Mouse (Mus musculus) heart, embryonic 10.5 days (tissue): ENCODE data around the gene Cel. TPM values are rescaled to one million over a fixed set of nuclear protein-coding genes. Genes with fewer than 3 reads are reported as not detected.
A peak's percentile ranks its signal among the peaks of the same experiment; 100 is the strongest.

Source experiments
- DNase-seq: peaks from one replicate; pipeline ENCODE4 v3.0.0-alpha.2; 2017; ENCODE audit warnings: low spot score
- H3K27ac ChIP-seq: fragments of 300-500 bp; sonication (generic); 2 replicates; pipeline ENCODE4 v1.5.1; 2016; ENCODE audit warnings: mild to moderate bottlenecking
- H3K27me3 ChIP-seq: fragments of 300-500 bp; sonication (generic); 2 replicates; pipeline ENCODE4 v1.6.1; 2016; ENCODE audit warnings: mild to moderate bottlenecking; ENCODE audit not compliant: poor library complexity, insufficient read depth, severe bottlenecking
- H3K36me3 ChIP-seq: fragments of 300-500 bp; sonication (generic); 2 replicates; pipeline ENCODE4 v1.6.1; 2016; ENCODE audit warnings: mild to moderate bottlenecking, moderate library complexity
- H3K4me1 ChIP-seq: fragments of 300-500 bp; sonication (generic); 2 replicates; pipeline ENCODE4 v1.6.1; 2016; ENCODE audit warnings: mild to moderate bottlenecking
- H3K4me3 ChIP-seq: fragments of 300-500 bp; sonication (generic); 2 replicates; pipeline ENCODE4 v1.5.1; 2016; ENCODE audit warnings: mild to moderate bottlenecking, moderate library complexity
- H3K9me3 ChIP-seq: fragments of 300-500 bp; sonication (generic); 2 replicates; pipeline ENCODE4 v1.6.1; 2016; ENCODE audit warnings: mild to moderate bottlenecking, moderate library complexity
- WGBS: fragments of 180-500 bp; shearing (Covaris S2); methylation state at CpG from one replicate; pipeline ENCODE4 v1.1.7; 2016; 5-methylcytosine and 5-hydroxymethylcytosine counted together
- polyA plus RNA-seq: library from polyadenylated mRNA; unstranded; fragments of >200 nt; fragmentation: Nextera tagmentation; extraction: Ambion mirVana; gene quantifications from 2 replicates; pipeline ENCODE4 v1.2.1, GENCODE M21; 2016

Cel gene
- polyA plus RNA-seq, 1 experiment from 2014 or later = not detected

DNA sequence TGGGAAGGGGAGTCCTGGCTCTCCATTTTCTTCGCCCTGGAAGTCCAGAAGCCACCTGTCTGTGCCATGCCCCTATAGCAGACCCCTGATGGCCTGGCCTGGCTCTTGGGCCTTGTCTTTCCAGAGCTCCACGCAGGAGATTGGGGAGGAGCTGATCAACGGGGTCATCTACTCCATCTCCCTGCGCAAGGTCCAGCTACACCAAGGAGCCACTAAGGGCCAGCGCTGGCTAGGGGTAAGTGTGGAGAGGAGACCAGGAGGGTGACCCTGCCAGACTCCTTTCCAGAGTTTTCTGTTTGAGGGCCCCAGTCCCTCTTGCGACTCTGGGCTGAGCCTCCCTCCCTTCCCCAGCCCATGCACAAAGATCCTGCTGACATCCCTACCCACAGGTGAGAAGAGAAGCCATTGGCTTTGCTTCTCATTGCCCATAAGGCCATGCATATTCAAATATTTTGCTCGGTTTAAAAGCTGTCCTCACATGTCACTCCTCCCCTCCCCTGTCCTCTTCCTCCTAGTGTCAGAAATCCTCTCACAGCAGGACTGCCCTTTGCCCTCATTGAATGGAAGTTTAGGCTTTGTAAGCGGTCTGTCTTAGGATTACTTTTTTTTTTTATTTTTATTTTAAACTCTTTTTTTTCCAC is 22.5 kb downstream of the Cel start:
- no peak for DNase-seq
- Histone ChIP-seq H3K9me3 (no peaks in the 10 kb centered on the region), H3K4me3 (no peak overlapping the region), H3K27ac (no peak overlapping the region), H3K4me1 (peaks cover 41% of the 10 kb centered on the region), H3K27me3 (peaks cover 5% of the 10 kb centered on the region; the same call in 1 of the 2 replicates), H3K36me3 (peaks cover 36% of the 10 kb centered on the region)
- 75% methylated on average over 8 of the region's 8 CpGs for WGBS

DNA sequence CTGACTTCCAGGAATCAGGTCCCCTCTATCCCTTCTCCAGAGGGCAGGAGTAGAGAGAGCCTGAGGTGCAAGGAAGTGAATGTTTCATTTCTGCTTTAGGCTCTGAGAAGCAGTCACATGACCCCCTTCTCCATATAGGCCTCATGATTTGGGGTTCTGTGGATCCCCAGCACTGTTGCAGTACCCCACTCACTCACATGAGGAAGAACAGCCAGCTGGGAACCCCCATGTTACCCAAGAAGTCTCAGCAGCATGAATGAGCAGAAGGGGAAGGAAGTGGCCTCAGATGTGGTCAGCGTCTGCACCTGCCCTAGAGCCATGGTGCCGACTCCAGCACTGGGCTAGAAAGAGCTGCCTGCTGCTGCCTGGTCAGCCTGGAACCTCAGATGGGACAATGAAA is 23.3 kb downstream of the Cel start:
- peaks cover 49% of the 10 kb centered on the region for H3K4me1 ChIP-seq
- WGBS = 75% methylated on average over 2 of the region's 2 CpGs
- H3K27ac ChIP-seq = 0 out of 2 replicates have a peak overlapping the region, but pooled peaks have one; percentile 63

DNA sequence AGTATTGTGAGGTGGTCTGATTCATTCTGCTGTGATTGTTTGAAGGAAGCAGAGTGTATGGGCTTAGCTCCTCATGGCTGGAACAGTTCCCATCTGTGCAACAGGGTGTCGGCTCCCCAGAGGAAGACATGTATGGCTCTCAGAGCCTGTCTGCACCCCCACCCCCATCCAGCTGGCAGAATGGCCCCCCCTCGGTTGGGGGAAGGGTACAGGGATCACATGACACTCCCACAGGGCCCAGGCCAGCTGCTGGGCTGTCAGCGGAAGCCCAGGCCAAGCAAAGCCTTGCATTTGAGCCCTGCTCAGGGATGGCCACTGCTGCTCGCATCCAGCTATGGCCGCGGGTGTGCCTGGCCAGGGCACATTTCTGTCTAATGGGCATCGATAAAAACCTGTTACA is 24.0 kb downstream of the Cel start:
- Histone ChIP-seq H3K27ac (peak overlapping the region; percentile 63; the same call in 1 of the 2 replicates), H3K9me3 (no peaks in the 10 kb centered on the region), H3K4me3 (no peak overlapping the region), H3K27me3 (peaks cover 5% of the 10 kb centered on the region; the same call in 1 of the 2 replicates), H3K36me3 (peaks cover 21% of the 10 kb centered on the region), H3K4me1 (peaks cover 56% of the 10 kb centered on the region)
- no peak for DNase-seq
- 53% methylated on average over 7 of the region's 7 CpGs for WGBS

More for the DNA sequence above, 23.3 kb downstream of the Cel start:
- peaks cover 29% of the 10 kb centered on the region for H3K36me3 ChIP-seq
- DNase-seq = no peak
- H3K9me3 ChIP-seq = no peaks in the 10 kb centered on the region
- H3K27me3 ChIP-seq = peaks cover 5% of the 10 kb centered on the region; the same call in 1 of the 2 replicates
- H3K4me3 ChIP-seq = no peak overlapping the region

DNA sequence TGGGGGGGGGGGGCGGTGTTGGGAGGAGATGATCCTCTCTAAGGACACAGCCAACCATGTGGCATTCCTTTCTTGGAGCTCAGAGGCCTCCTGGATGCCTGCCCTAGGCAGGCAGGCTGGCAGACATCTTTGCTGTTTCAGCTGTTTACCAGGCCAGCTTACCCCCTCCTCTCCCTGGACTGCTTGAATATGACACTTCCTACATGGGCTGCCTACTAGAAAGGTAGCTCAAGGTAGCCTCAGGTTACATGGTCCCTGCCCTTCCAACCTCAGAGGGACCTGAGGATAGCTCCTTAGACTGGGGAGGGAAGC is 24.4 kb downstream of the Cel start:
- WGBS = 83% methylated on average over 1 of the region's 1 CpGs
- Histone ChIP-seq H3K27ac (peak overlapping the region; percentile 63), H3K36me3 (peaks cover 17% of the 10 kb centered on the region), H3K4me3 (no peak overlapping the region), H3K4me1 (peaks cover 61% of the 10 kb centered on the region), H3K9me3 (no peaks in the 10 kb centered on the region), H3K27me3 (peaks cover 5% of the 10 kb centered on the region; the same call in 1 of the 2 replicates)
- DNase-seq = no peak

DNA sequence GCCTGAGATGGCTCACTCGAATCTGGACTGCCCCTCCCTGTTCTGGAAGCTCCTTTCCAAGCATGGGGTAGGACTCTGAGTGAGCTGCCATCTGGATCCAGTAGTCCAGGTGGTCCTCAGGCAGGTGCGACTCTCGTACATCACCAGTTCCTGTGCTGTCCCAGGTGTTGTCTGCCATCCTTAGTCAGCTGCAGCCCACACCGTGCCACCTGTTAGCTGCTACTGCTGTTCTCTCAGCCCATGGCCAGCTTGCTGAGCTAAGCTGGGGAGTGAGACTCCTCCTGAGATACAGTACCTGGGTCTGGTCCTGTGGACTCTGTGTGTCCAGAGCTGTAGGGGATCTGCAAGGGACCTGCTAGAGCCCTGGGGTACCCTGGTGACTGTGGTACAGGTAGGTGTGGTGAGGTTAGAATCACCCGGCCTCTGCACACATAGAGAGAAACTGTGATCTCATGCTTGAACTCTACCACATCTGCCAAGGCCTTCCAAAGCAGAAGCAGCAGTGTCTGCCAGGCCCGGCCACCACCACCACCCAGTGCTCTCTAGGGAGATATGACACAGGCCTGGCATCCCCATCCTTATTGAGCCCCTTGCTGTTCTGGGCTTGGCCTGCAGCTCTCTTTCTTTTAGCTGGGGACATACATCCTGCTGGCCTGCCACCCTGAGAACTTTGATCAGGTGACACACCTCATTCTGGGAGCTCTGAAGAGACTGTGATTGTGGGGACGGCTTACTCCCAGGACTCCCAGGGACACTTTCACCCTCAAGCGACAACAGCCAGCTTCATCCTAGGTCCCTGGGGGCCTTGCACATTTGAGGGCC is 25.0 kb downstream of the Cel start:
- Histone ChIP-seq H3K4me1 (peaks cover 66% of the 10 kb centered on the region), H3K27me3 (no peaks in the 10 kb centered on the region), H3K27ac (peak overlapping the region; percentile 63; the same call in 1 of the 2 replicates), H3K9me3 (no peaks in the 10 kb centered on the region), H3K36me3 (peaks cover 11% of the 10 kb centered on the region), H3K4me3 (no peak overlapping the region)
- DNase-seq = no peak
- 78% methylated on average over 8 of the region's 8 CpGs for WGBS

DNA sequence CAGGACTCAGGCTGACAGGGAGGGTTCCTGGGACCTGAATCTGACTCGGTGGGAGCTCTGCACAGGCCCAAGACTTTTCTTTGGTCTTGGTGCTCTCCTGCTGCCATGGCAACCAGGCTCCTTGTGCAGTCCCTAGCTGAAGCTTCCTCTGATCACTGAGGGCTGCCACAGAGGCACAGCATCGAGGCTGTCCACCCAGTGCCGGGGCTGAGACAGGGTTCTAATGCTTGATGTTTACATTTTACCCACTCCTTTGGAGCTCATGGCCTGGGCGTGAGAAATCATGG is 25.6 kb downstream of the Cel start:
- no peak for DNase-seq
- peaks cover 5% of the 10 kb centered on the region; the same call in 1 of the 2 replicates for H3K36me3 ChIP-seq
- H3K4me1 ChIP-seq = peaks cover 73% of the 10 kb centered on the region
- no peak overlapping the region for H3K27ac ChIP-seq
- WGBS = 67% methylated on average over 4 of the region's 4 CpGs
- no peak overlapping the region for H3K4me3 ChIP-seq
- H3K27me3 ChIP-seq = no peaks in the 10 kb centered on the region
- H3K9me3 ChIP-seq = no peaks in the 10 kb centered on the region

DNA sequence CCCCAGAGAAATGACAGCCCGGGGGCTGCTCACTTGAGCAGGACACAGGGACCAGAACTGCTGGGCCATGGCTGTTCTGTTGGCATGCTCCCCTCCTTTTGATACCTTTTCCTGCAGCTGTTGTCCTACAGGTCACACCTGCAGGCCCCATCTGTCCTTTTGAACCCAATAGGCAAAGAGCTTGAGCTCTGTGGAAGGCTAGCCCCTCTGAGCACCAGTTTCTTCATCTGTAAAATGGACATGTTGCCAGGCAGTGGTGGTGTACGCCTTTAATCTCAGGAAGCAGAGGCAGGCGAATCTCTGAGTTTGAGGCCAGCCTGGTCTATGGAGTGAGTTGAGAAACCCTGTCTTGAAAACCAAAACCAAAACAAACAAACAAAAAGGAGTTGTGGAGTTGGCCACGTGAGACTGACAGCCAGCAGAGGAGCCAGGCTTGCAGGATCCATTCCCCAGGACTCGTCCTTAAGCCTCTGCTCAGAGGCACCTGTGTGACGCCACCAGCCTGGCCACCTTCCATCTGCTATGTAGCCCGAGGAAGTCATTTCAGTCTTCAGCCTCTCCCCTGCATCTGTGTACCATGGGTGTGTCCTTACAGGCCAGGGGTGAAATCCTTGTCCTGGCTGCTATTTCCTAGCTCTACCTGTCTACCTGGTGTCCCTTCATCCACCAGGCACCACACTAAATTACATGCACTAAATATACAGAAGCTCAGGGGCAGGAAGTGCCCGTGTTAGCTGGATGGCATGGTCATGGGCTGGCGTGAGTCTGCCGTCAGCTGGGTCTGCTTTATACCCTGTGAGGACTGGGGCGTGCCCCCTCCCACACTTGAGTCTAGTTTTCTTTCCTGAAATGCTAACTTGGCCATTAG is 26.2 kb downstream of the Cel start:
- H3K9me3 ChIP-seq = no peaks in the 10 kb centered on the region
- H3K27ac ChIP-seq = no peak overlapping the region
- H3K27me3 ChIP-seq = no peaks in the 10 kb centered on the region
- no peaks in the 10 kb centered on the region; the same call in 1 of the 2 replicates for H3K36me3 ChIP-seq
- no peak overlapping the region for H3K4me3 ChIP-seq
- DNase-seq = no peak
- peaks cover 78% of the 10 kb centered on the region for H3K4me1 ChIP-seq
- 75% methylated on average over 11 of the region's 11 CpGs for WGBS

DNA sequence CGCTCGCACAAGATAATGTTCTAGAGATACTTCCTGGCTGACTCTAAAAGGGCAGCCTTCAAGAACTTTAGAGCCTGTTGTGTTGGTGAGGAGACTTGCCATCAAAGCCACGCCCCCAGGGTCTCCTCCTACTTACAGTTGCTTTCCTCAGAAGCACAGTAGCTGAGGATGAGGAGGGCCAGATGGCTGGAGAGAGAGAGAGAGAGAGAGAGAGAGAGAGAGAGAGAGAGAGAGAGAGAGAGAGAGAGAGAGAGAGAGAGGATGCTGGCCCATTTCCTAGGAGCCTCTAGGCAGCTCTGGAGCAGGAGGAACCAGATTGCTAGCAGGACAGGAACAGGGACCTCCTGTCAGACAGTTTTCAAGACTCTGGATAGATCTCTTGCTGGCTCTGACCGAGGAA is 27.0 kb downstream of the Cel start:
- H3K9me3 ChIP-seq = no peaks in the 10 kb centered on the region
- H3K27ac ChIP-seq = peak overlapping the region; percentile 74; the same call in 1 of the 2 replicates
- no peak for DNase-seq
- no peaks in the 10 kb centered on the region for H3K36me3 ChIP-seq
- peaks cover 83% of the 10 kb centered on the region for H3K4me1 ChIP-seq
- 43% methylated on average over 4 of the region's 4 CpGs for WGBS
- H3K27me3 ChIP-seq = no peaks in the 10 kb centered on the region
- H3K4me3 ChIP-seq = no peak overlapping the region

DNA sequence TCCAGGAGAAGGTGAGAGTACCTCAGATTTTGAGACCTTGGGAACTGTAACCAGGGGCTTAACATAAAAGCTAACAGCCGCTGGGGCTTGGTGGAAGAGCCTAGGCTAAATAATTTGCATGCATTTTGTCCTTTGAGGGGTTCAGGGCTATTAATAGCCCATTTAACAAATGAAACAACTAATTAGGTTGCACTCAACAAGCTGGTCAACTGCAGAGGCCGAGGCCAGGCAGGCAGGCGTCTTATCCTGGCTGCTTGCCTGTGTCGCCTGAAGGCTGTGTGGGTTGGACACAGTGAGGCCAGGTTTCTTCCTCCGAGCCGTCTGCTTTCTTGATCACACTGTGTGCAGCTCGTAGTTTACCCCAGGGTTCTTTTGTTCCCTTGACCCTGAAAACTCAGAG is 27.6 kb downstream of the Cel start:
- H3K4me3 ChIP-seq = no peak overlapping the region
- peak overlapping the region; percentile 74; the same call in 1 of the 2 replicates for H3K27ac ChIP-seq
- WGBS = 60% methylated on average over 7 of the region's 7 CpGs
- H3K27me3 ChIP-seq = no peaks in the 10 kb centered on the region
- H3K9me3 ChIP-seq = no peaks in the 10 kb centered on the region
- H3K4me1 ChIP-seq = peaks cover 83% of the 10 kb centered on the region
- no peak for DNase-seq
- no peaks in the 10 kb centered on the region for H3K36me3 ChIP-seq

DNA sequence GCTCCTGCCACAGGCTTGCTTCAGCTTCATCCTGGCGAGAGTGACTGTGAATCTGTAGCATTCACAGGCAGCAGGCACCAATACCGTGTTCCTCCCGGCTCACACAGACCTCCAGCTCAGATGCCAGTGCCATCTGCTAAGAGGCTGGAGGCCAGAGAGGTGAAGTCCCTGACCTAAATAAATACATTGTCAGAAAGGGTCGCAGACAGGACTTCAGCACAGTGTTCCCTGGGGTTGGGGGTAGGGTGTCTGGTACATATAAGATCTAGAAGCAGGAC is 28.0 kb downstream of the Cel start:
- no peak for DNase-seq
- H3K4me3 ChIP-seq = peak overlapping the region; percentile 77; the same call in 1 of the 2 replicates
- H3K36me3 ChIP-seq = no peaks in the 10 kb centered on the region
- peaks cover 84% of the 10 kb centered on the region for H3K4me1 ChIP-seq
- H3K27ac ChIP-seq = peak overlapping the region; percentile 74
- no peaks in the 10 kb centered on the region for H3K27me3 ChIP-seq
- 48% methylated on average over 4 of the region's 4 CpGs for WGBS
- no peaks in the 10 kb centered on the region for H3K9me3 ChIP-seq

DNA sequence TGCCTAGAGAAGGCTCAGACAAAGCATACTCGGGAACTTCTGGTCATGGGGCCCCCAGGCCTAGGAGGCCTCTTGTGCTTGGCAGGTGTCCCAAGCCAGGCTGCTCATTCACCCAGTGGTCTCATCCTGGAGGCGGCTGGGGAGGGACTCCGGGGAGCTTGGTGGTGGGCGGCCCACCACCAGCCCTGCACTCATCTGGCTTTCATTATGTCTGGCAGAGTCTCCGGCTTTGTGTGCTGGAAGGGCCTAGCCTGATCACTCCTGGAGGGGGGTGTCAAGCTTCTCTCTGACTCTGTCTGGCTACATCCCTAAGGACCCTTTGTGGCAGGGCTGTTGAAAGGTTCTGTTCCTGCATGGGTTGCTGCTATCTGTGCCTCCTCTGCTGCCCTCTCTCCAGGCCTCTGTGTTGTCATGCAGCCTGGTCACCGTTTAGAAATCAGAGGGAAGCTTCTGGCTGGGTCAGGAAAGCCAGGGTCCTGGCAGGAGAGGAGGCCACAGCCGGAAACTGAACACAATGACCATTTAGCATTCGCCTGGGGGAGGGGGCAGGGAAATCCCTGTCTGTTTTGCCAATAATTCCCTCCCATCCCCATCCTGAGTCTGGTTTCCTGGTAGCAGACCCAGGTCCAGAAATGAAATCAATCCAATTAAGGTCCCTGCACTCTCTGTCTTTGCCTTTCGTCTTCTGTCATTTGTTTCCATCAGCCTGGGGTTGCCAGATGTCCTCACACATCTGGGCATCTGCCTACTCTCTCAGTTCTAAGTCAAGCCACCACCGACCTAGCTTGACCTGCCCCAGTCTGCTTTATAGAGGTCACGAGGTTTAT is 28.6 kb downstream of the Cel start:
- Histone ChIP-seq H3K27me3 (no peaks in the 10 kb centered on the region), H3K4me3 (peak overlapping the region; percentile 77), H3K9me3 (no peaks in the 10 kb centered on the region), H3K27ac (peak overlapping the region; percentile 74), H3K4me1 (peaks cover 82% of the 10 kb centered on the region), H3K36me3 (no peaks in the 10 kb centered on the region)
- DNase-seq = no peak
- 37% methylated on average over 11 of the region's 11 CpGs for WGBS

DNA sequence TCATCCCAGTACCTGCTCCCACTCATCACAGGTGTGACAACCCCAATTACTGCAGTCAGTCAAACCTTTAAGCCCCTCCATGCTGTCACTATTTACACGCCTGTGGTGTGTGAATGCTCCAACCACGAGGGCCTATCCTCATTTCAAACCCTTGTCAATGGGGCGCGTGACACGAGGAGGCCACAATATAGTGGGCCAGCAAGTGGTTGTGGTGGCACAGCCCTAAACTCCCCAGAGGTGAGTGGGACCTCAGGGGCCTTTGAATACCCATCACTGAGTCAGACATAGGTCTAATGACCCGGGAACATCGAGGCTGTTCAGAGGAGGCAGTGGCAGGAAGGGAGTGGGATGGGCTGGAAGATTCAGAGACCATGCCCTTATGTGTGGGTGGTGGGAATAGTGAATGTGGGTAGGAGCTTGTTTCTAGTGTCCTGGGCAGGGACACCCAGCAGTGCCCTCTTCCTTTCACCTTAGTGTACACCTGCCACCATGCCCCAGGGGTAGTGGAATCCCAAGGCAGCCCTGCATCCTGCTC is 29.2 kb downstream of the Cel start:
- Histone ChIP-seq H3K4me1 (peaks cover 79% of the 10 kb centered on the region), H3K27ac (peak overlapping the region; percentile 89), H3K4me3 (peak overlapping the region; percentile 77), H3K36me3 (no peaks in the 10 kb centered on the region), H3K27me3 (no peaks in the 10 kb centered on the region), H3K9me3 (no peaks in the 10 kb centered on the region)
- no peak for DNase-seq
- 66% methylated on average over 7 of the region's 7 CpGs for WGBS
